Mouse (Mus musculus): ENCODE measurements around the gene Spatc1l.

GRCm38 (mm10) chr10:76535526-76535925, 26.5 kb upstream of the Spatc1l start:
- no peak for TF ChIP-seq POLR2A (IDR thresholded peaks at IDR 0.05; ENCODE audit: low read depth, low read length)
- no peak for TF ChIP-seq CTCF (IDR thresholded peaks at IDR 0.05; ENCODE audit: borderline replicate concordance, insufficient read depth, low read length)

Measured in embryonic fibroblast, embryonic 13.5 days (primary cell).